Mouse (Mus musculus): ENCODE data around the gene Os9. TPM values are rescaled to one million over a fixed set of nuclear protein-coding genes. Genes with fewer than 3 reads are reported as not detected.

The Os9 gene
- total and polyA plus RNA-seq, 3 experiments, result 42.4 to 60.4 TPM; not detected in 1

- H3K4me3 ChIP-seq (ENCODE audit: control insufficient read depth in 1 of 2, insufficient read depth in 1 of 2, low read depth in 2 of 2, low read length in 2 of 2), result peak overlapping the region; percentile 31 to 34
- peak overlapping the region; percentile 66 for H3K9ac ChIP-seq (ENCODE audit: control insufficient read depth, low read depth, low read length, poor library complexity, severe bottlenecking)
- no peaks in the 10 kb centered on the region for H3K27me3 ChIP-seq (ENCODE audit: control insufficient read depth in 1 of 2, insufficient read depth in 2 of 2, low read length in 2 of 2)
- no peaks in the 10 kb centered on the region for H3K9me3 ChIP-seq (replicated peaks; ENCODE audit: insufficient read depth, low read length)
- H3K4me1 ChIP-seq (ENCODE audit: control insufficient read depth in 1 of 2, insufficient read depth in 2 of 2, low read length in 2 of 2), result peaks cover 10 to 38% of the 10 kb centered on the region in 2 experiments
- peaks cover 0 to 35% of the 10 kb centered on the region in 2 experiments; a peak in 2 of 4 replicates for H3K36me3 ChIP-seq (ENCODE audit: control insufficient read depth in 1 of 2, insufficient read depth in 2 of 2, low read length in 2 of 2)
- DNase-seq (ENCODE audit: low read depth, low spot score), result peak; percentile 91
- peak overlapping the region; percentile 93 for H3K27ac ChIP-seq (ENCODE audit: control insufficient read depth, low read depth, low read length)
- no peaks in the 10 kb centered on the region; the same call in 1 of the 2 replicates for H3K79me2 ChIP-seq (ENCODE audit: control insufficient read depth, insufficient read depth, low read length, poor library complexity)
- TF ChIP-seq TCF12 (IDR thresholded peaks at IDR 0.05; ENCODE audit: low read depth, low read length) (peak; percentile 78), TAL1 (IDR thresholded peaks at IDR 0.05; ENCODE audit: low read length) (peak; percentile 6; the same call in 1 of the 2 replicates), GABPA (IDR thresholded peaks at IDR 0.05; ENCODE audit: low read depth, low read length) (no peak), KAT2A (conservative IDR thresholded peaks at IDR 0.05; ENCODE audit: low read depth, low read length) (no peak), ZMIZ1 (IDR thresholded peaks at IDR 0.05; ENCODE audit: low read depth, low read length) (peak; percentile 66; the same call in 1 of the 2 replicates), SMC3 (IDR thresholded peaks at IDR 0.05; ENCODE audit: low read depth, low read length) (no peak), CHD2 (IDR thresholded peaks at IDR 0.05; ENCODE audit: low read length) (no peak), MAX (IDR thresholded peaks at IDR 0.05; ENCODE audit: low read length) (peak; percentile 18; the same call in 1 of the 2 replicates), MAZ (IDR thresholded peaks at IDR 0.05; ENCODE audit: low read depth, low read length) (no peak), JUND (IDR thresholded peaks at IDR 0.05; ENCODE audit: low read depth, low read length) (0 out of 2 replicates have a peak, but pooled peaks have one; percentile 48), RAD21 (IDR thresholded peaks at IDR 0.05; ENCODE audit: low read depth, low read length) (no peak), MYB (IDR thresholded peaks at IDR 0.05; ENCODE audit: low read depth, low read length) (peak; percentile 86), EP300 (IDR thresholded peaks at IDR 0.05; ENCODE audit: low read depth in 1 of 2, low read length in 2 of 2) (peak; percentile 92), E2F4 (IDR thresholded peaks at IDR 0.05; ENCODE audit: borderline replicate concordance, low read depth, low read length) (no peak), HCFC1 (IDR thresholded peaks at IDR 0.05; ENCODE audit: low read depth, low read length) (no peak), ETS1 (IDR thresholded peaks at IDR 0.05; ENCODE audit: low read depth, low read length) (peak; percentile 86), CTCF (IDR thresholded peaks at IDR 0.05 in 2 of 3, conservative IDR thresholded peaks at IDR 0.05 in 1 of 3; ENCODE audit: control insufficient read depth in 1 of 3, insufficient read depth in 1 of 3, low read depth in 2 of 3, low read length in 3 of 3, poor library complexity in 1 of 3, severe bottlenecking in 1 of 3) (no peak), POLR2AphosphoS5 (IDR thresholded peaks at IDR 0.05; ENCODE audit: borderline replicate concordance, low read depth, low read length) (no peak), BHLHE40 (IDR thresholded peaks at IDR 0.05; ENCODE audit: borderline replicate concordance, low read depth, low read length) (0 out of 2 replicates have a peak, but pooled peaks have one; percentile 5), RCOR1 (IDR thresholded peaks at IDR 0.05; ENCODE audit: low read depth, low read length) (peak; percentile 71), TBP (IDR thresholded peaks at IDR 0.05; ENCODE audit: low read depth, low read length) (peak; percentile 72), USF2 (IDR thresholded peaks at IDR 0.05; ENCODE audit: borderline replicate concordance in 1 of 2, insufficient read depth in 1 of 2, low read depth in 1 of 2, low read length in 2 of 2) (no peak), MEF2A (IDR thresholded peaks at IDR 0.05; ENCODE audit: extremely low read depth, insufficient replicate concordance, low read depth, low read length, poor library complexity, severe bottlenecking) (peak; percentile 64; the same call in 1 of the 2 replicates), GATA1 (IDR thresholded peaks at IDR 0.05; ENCODE audit: low read depth, low read length) (peak; percentile 92), POLR2A (IDR thresholded peaks at IDR 0.05; ENCODE audit: control insufficient read depth in 1 of 2, insufficient read depth in 1 of 2, low read depth in 1 of 2, low read length in 2 of 2, poor library complexity in 1 of 2) (peak in 1 of 2 experiments; percentile 62; a peak in 2 of 4 replicates), NRF1 (IDR thresholded peaks at IDR 0.05; ENCODE audit: insufficient read depth, low read depth, low read length, poor library complexity, severe bottlenecking) (no peak), MAFK (IDR thresholded peaks at IDR 0.05; ENCODE audit: borderline replicate concordance, low read depth, low read length) (no peak), POLR2AphosphoS2 (IDR thresholded peaks at IDR 0.05; ENCODE audit: low read length) (no peak), SIN3A (IDR thresholded peaks at IDR 0.05; ENCODE audit: low read length) (peak; percentile 87), ZKSCAN1 (IDR thresholded peaks at IDR 0.05; ENCODE audit: low read depth, low read length) (no peak), UBTF (IDR thresholded peaks at IDR 0.05; ENCODE audit: borderline replicate concordance, insufficient read depth, low read depth, low read length) (0 out of 2 replicates have a peak, but pooled peaks have one; percentile 65), ZNF384 (IDR thresholded peaks at IDR 0.05; ENCODE audit: low read depth, low read length) (peak; percentile 53; the same call in 1 of the 2 replicates), ZC3H11A (IDR thresholded peaks at IDR 0.05; ENCODE audit: low read depth, low read length) (peak; percentile 2; the same call in 1 of the 2 replicates), NELFE (IDR thresholded peaks at IDR 0.05; ENCODE audit: low read depth, low read length) (peak; percentile 31; the same call in 1 of the 2 replicates), ELF1 (IDR thresholded peaks at IDR 0.05; ENCODE audit: low read depth, low read length) (no peak), MXI1 (IDR thresholded peaks at IDR 0.05; ENCODE audit: low read depth, low read length) (peak; percentile 82), MYC (IDR thresholded peaks at IDR 0.05; ENCODE audit: low read depth, low read length) (peak; percentile 53; the same call in 1 of the 2 replicates)
These were observed 5.6 kb upstream of the Os9 start for GRCm38 (mm10) chr10:127126579-127126978.

Measured in MEL (cell line).